Mouse (Mus musculus) CH12.LX (cell line): ENCODE measurements around the gene Pfas. TPM values are rescaled to one million over a fixed set of nuclear protein-coding genes. Genes with fewer than 3 reads are reported as not detected.
A peak's percentile ranks its signal among the peaks of the same experiment; 100 is the strongest.

Source experiments
- DNase-seq: peaks from one replicate; pipeline ENCODE4 v3.0.0-alpha.2; 2013; ENCODE audit errors: extremely low read depth
- H3K27ac ChIP-seq: 2 replicates; pipeline ENCODE4 v1.5.1; 2012; ENCODE audit warnings: low read depth, mild to moderate bottlenecking, control low read depth, moderate library complexity; ENCODE audit not compliant: insufficient read depth
- H3K27me3 ChIP-seq: replicated peaks from 2 replicates; pipeline ENCODE3; 2012; ENCODE audit warnings: inconsistent platforms
- H3K36me3 ChIP-seq, 2 experiments: replicated peaks in 1 of 2; 2 replicates each; pipeline versions ENCODE3 to v1.6.1; 2012; ENCODE audit warnings: inconsistent platforms in 1 of 2, low read length in 1 of 2, mild to moderate bottlenecking in 1 of 2, mixed read lengths in 1 of 2, moderate library complexity in 1 of 2; ENCODE audit not compliant: control insufficient read depth in 1 of 2, insufficient read depth in 1 of 2
- H3K4me1 ChIP-seq, 2 experiments: 2 replicates each; pipeline ENCODE4 v1.6.1; 2012; ENCODE audit warnings: inconsistent platforms in 1 of 2, moderate library complexity in 1 of 2; ENCODE audit not compliant: insufficient read depth in 2 of 2, control insufficient read depth in 1 of 2
- H3K4me2 ChIP-seq: 2 replicates; pipeline ENCODE4 v1.6.1; 2012; ENCODE audit warnings: low read depth, mild to moderate bottlenecking, control low read depth; ENCODE audit not compliant: poor library complexity, insufficient read depth, severe bottlenecking
- H3K4me3 ChIP-seq, 3 experiments: fragments of 150-350 bp in 1 of 3; sonication (generic) in 1 of 3; replicated peaks in 1 of 3; 2 replicates each; pipeline versions ENCODE3 to v1.5.1; 2011 to 2012; ENCODE audit warnings: low read depth in 2 of 3, low read length in 2 of 3, mild to moderate bottlenecking in 2 of 3, moderate library complexity in 2 of 3, control low read depth in 1 of 3, improper control_type of control experiment in 1 of 3, inconsistent platforms in 1 of 3, mixed read lengths in 1 of 3; ENCODE audit not compliant: poor library complexity in 1 of 3
- H3K79me2 ChIP-seq: replicated peaks from 2 replicates; pipeline ENCODE4 v1.6.1; 2012; ENCODE audit warnings: mild to moderate bottlenecking, moderate library complexity; ENCODE audit not compliant: control insufficient read depth, poor library complexity, insufficient read depth, severe bottlenecking; ENCODE audit errors: extremely low read depth
- H3K9ac ChIP-seq: 2 replicates; pipeline ENCODE4 v1.6.1; 2012; ENCODE audit warnings: low read depth, mild to moderate bottlenecking, control low read depth, moderate library complexity; ENCODE audit not compliant: insufficient read depth
- H3K9me3 ChIP-seq: replicated peaks from 2 replicates; pipeline ENCODE3; 2012; ENCODE audit warnings: low read length, inconsistent platforms, mixed read lengths
- CHD1 ChIP-seq: IDR thresholded peaks from 2 replicates; pipeline ENCODE4 v1.6.1; 2012; ENCODE audit warnings: low read depth, low read length, improper control_type of control experiment, inconsistent platforms
- CHD2 ChIP-seq: IDR thresholded peaks from 2 replicates; pipeline ENCODE4 v1.6.1; 2011; ENCODE audit warnings: low read length, improper control_type of control experiment
- CTCF ChIP-seq, 2 experiments: IDR thresholded peaks in 1 of 2; conservative IDR thresholded peaks in 1 of 2; 2 replicates each; pipeline ENCODE4 v1.5.1; 2011 to 2012; ENCODE audit warnings: low read depth in 2 of 2, low read length in 2 of 2, improper control_type of control experiment in 1 of 2, inconsistent platforms in 1 of 2, mild to moderate bottlenecking in 1 of 2, moderate library complexity in 1 of 2
- E2F4 ChIP-seq: IDR thresholded peaks from 2 replicates; pipeline ENCODE4 v1.6.1; 2011; ENCODE audit warnings: low read depth, low read length, improper control_type of control experiment; ENCODE audit not compliant: insufficient replicate concordance
- ELF1 ChIP-seq: IDR thresholded peaks from 2 replicates; pipeline ENCODE4 v1.6.1; 2014; ENCODE audit warnings: low read depth, mild to moderate bottlenecking, inconsistent platforms, low read length, improper control_type of control experiment
- EP300 ChIP-seq: IDR thresholded peaks from 2 replicates; pipeline ENCODE4 v1.6.1; 2011; ENCODE audit warnings: low read length, improper control_type of control experiment
- ETS1 ChIP-seq: conservative IDR thresholded peaks from 2 replicates; pipeline ENCODE4 v1.6.1; 2012; ENCODE audit warnings: low read depth, mild to moderate bottlenecking, inconsistent platforms, low read length, improper control_type of control experiment, moderate library complexity
- GABPA ChIP-seq: IDR thresholded peaks from 2 replicates; pipeline ENCODE4 v1.6.1; 2012; ENCODE audit warnings: low read depth, low read length, improper control_type of control experiment, inconsistent platforms; ENCODE audit not compliant: insufficient replicate concordance
- HCFC1 ChIP-seq: IDR thresholded peaks from 2 replicates; pipeline ENCODE4 v1.6.1; 2012; ENCODE audit warnings: low read depth, mild to moderate bottlenecking, inconsistent platforms, low read length, improper control_type of control experiment
- JUN ChIP-seq: IDR thresholded peaks from 2 replicates; pipeline ENCODE4 v1.6.1; 2011; ENCODE audit warnings: low read depth, mild to moderate bottlenecking, low read length, improper control_type of control experiment, moderate library complexity; ENCODE audit not compliant: insufficient read depth
- JUND ChIP-seq: conservative IDR thresholded peaks from 2 replicates; pipeline ENCODE4 v1.6.1; 2011; ENCODE audit warnings: low read depth, low read length, improper control_type of control experiment
- KAT2A ChIP-seq: IDR thresholded peaks from 2 replicates; pipeline ENCODE4 v1.6.1; 2012; ENCODE audit warnings: low read length, improper control_type of control experiment, inconsistent platforms; ENCODE audit not compliant: insufficient replicate concordance
- MAFK ChIP-seq: IDR thresholded peaks from 2 replicates; pipeline ENCODE4 v1.6.1; 2011; ENCODE audit warnings: low read length, improper control_type of control experiment; ENCODE audit not compliant: insufficient replicate concordance
- MAX ChIP-seq: IDR thresholded peaks from 2 replicates; pipeline ENCODE4 v1.6.1; 2011; ENCODE audit warnings: low read length, improper control_type of control experiment
- MAZ ChIP-seq: IDR thresholded peaks from 2 replicates; pipeline ENCODE4 v1.6.1; 2012; ENCODE audit warnings: low read depth, mild to moderate bottlenecking, inconsistent platforms, low read length, improper control_type of control experiment, moderate library complexity
- MEF2A ChIP-seq: IDR thresholded peaks from 2 replicates; pipeline ENCODE4 v1.6.1; 2014; ENCODE audit warnings: low read depth, mild to moderate bottlenecking, inconsistent platforms, low read length, improper control_type of control experiment, borderline replicate concordance
- MXI1 ChIP-seq: IDR thresholded peaks from 2 replicates; pipeline ENCODE4 v1.6.1; 2011; ENCODE audit warnings: mild to moderate bottlenecking, low read depth, low read length, improper control_type of control experiment
- MYC ChIP-seq: IDR thresholded peaks from 2 replicates; pipeline ENCODE4 v1.6.1; 2011; ENCODE audit warnings: low read depth, mild to moderate bottlenecking, improper control_type of control experiment, low read length
- NELFE ChIP-seq: IDR thresholded peaks from 2 replicates; pipeline ENCODE4 v1.6.1; 2011; ENCODE audit warnings: low read depth, low read length, improper control_type of control experiment
- NRF1 ChIP-seq: IDR thresholded peaks from 2 replicates; pipeline ENCODE4 v1.6.1; 2014; ENCODE audit warnings: low read depth, mild to moderate bottlenecking, inconsistent platforms, low read length, improper control_type of control experiment, moderate library complexity
- PAX5 ChIP-seq: IDR thresholded peaks from 2 replicates; pipeline ENCODE4 v1.6.1; 2012; ENCODE audit warnings: low read length, inconsistent platforms, mixed read lengths
- POLR2AphosphoS2 ChIP-seq: IDR thresholded peaks from 2 replicates; pipeline ENCODE4 v1.6.1; 2011; ENCODE audit warnings: low read depth, low read length, improper control_type of control experiment
- RCOR1 ChIP-seq: conservative IDR thresholded peaks from 2 replicates; pipeline ENCODE4 v1.6.1; 2012; ENCODE audit warnings: low read depth, mild to moderate bottlenecking, inconsistent platforms, low read length, improper control_type of control experiment
- SIN3A ChIP-seq: IDR thresholded peaks from 2 replicates; pipeline ENCODE4 v1.6.1; 2012; ENCODE audit warnings: low read length, improper control_type of control experiment, inconsistent platforms
- SMC3 ChIP-seq: IDR thresholded peaks from 2 replicates; pipeline ENCODE4 v1.6.1; 2011; ENCODE audit warnings: low read depth, low read length, improper control_type of control experiment
- TCF12 ChIP-seq: IDR thresholded peaks from 2 replicates; pipeline ENCODE4 v1.6.1; 2014; ENCODE audit warnings: low read depth, mild to moderate bottlenecking, inconsistent platforms, low read length, improper control_type of control experiment
- UBTF ChIP-seq: IDR thresholded peaks from 2 replicates; pipeline ENCODE4 v1.6.1; 2012; ENCODE audit warnings: low read depth, mild to moderate bottlenecking, inconsistent platforms, low read length, improper control_type of control experiment, moderate library complexity
- USF1 ChIP-seq: IDR thresholded peaks from 2 replicates; pipeline ENCODE4 v1.6.1; 2014; ENCODE audit warnings: low read depth, mild to moderate bottlenecking, inconsistent platforms, low read length, improper control_type of control experiment
- ZC3H11A ChIP-seq: IDR thresholded peaks from 2 replicates; pipeline ENCODE4 v1.6.1; 2012; ENCODE audit warnings: low read depth, mild to moderate bottlenecking, inconsistent platforms, low read length, improper control_type of control experiment
- ZKSCAN1 ChIP-seq: IDR thresholded peaks from 2 replicates; pipeline ENCODE4 v1.6.1; 2012; ENCODE audit warnings: low read depth, inconsistent platforms, low read length, improper control_type of control experiment, borderline replicate concordance
- dilution Hi-C: fragments of 300-500 bp; cut with MboI; formaldehyde crosslinking; loops from 2 replicates; pipeline ENCODE4 v1.14.3; 2020; ENCODE audit warnings: low sequenced_read_pairs; ENCODE audit not compliant: extremely low pct_unique_long_range_greater_than_20kb, extremely low pct_ligation_motif_present
- in situ Hi-C: fragments of 300-500 bp; cut with MboI; formaldehyde crosslinking; loops from 3 replicates; pipeline ENCODE4 v1.14.3; 2019; ENCODE audit warnings: low sequenced_read_pairs, low pct_ligation_motif_present, low pct_unique_long_range_greater_than_20kb, mixed read lengths
- polyA plus RNA-seq: library from polyadenylated mRNA; unstranded; fragments of >175 nt; gene quantifications from 2 replicates; pipeline ENCODE4 v1.2.1, GENCODE M21; 2012; ENCODE audit warnings: low read depth; ENCODE audit not compliant: insufficient read length
- total RNA-seq, 2 experiments: library from RNA; depleted of rRNA; stranded (reverse); fragments of 300-350 nt in 1 of 2; fragments of >200 nt in 1 of 2; gene quantifications; 2 replicates each; pipeline ENCODE4 v1.2.3; 2012 to 2014

Gene Pfas
- total and polyA plus RNA-seq, 3 experiments: 61.9 to 110 (median 72.9) TPM

DNA sequence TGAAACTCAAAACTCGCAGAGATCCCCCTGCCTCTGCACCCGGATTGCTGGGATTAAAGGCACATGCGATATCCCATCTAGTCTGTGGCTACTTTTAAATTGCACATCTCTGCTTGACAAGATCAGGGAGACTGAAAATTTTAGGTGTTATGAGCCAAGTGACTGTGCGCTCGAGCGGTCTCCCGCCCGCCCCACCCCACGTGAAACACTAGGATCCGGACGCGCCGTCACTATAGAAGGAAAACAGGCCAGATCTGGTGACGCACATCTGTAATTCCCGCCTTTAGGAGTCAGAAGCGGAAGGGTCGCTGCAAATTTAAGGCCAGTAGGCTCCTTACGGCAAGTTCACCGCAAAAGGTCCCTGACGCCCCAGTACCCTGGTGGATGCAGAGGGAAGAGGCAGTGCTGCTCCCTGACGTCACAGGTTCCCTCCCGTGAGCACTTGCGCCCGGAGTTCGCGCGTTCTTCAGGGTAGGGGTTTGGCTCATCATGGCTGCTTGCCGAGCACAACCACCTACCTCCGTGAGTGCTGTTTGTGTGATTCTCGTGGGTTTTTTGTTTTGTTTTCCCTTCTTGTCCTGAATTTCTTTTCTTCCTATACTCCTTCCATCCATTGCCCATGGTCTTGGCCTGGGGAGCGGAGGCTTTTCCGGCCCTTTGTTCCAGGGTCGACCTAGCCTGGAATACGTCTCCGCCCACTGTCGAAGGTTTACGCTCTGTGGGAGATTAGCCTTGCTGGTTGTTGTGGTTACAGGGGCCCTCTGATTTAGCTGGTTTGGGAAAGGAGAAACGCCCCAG lies 7.6 kb upstream of the Pfas start, which contains the start of gene Ctc1 (continued):
- TF ChIP-seq CTCF (conservative IDR thresholded peaks at IDR 0.05 in 1 of 2, IDR thresholded peaks at IDR 0.05 in 1 of 2; ENCODE audit: low read depth in 2 of 2, low read length in 2 of 2) (peak in 1 of 2 experiments; percentile 51; a peak in 2 of 4 replicates), NRF1 (peak; percentile 64), GABPA (no peak; the same call in 1 of the 2 replicates), MYC (peak; percentile 72), HCFC1 (peak; percentile 82), NELFE (peak; percentile 99), JUND (peak; percentile 49; the same call in 1 of the 2 replicates), JUN (0 out of 2 replicates have a peak, but pooled peaks have one; percentile 10), ZKSCAN1 (no peak), USF1 (no peak), MAFK (0 out of 2 replicates have a peak, but pooled peaks have one; percentile 50), EP300 (no peak; the same call in 1 of the 2 replicates), ETS1 (peak; percentile 61), SMC3 (no peak), UBTF (no peak), ZC3H11A (no peak), MAZ (peak; percentile 81; the same call in 1 of the 2 replicates)

DNA sequence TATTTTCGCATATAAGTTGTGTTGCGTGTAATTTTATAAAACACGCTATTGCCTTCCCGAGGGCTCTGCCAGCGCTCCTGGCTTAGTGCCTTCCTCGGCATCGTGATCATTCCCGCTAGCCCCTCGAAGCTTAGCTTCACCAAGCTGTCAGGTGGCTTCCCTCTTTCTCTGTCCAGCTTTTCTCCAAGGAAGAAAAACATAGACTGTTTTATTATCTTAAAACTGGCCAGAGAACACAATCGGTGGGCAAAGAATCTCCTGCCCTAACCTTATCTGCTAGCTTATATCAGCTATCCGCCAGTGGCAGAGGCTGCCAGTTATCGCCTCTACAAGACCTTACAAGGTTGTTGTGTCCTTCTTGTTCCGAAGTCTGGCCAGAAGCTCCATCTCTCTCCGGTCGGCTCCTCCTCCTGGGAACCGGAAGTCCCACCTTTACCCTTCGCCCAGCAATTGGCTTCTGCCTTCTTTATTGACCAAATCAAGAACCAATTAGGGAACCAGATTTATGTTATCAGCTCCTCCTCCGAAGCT lies 3.9 kb upstream of the Pfas start:
- H3K36me3 ChIP-seq: peaks cover 0 to 2% of the 10 kb centered on the region in 2 experiments
- peak; percentile 96 for DNase-seq
- H3K9ac ChIP-seq: peak overlapping the region; percentile 93
- no peaks in the 10 kb centered on the region for H3K27me3 ChIP-seq
- H3K27ac ChIP-seq: peak overlapping the region; percentile 92
- H3K9me3 ChIP-seq: no peaks in the 10 kb centered on the region
- dilution Hi-C loops: no loop called here
- in situ Hi-C loops: no loop called here
- peaks cover 19% of the 10 kb centered on the region for H3K79me2 ChIP-seq
- peak overlapping the region; percentile 93 for H3K4me2 ChIP-seq
- peak overlapping the region; percentile 63 to 73 (median 69) for H3K4me3 ChIP-seq
- H3K4me1 ChIP-seq: peaks cover 5 to 27% of the 10 kb centered on the region in 2 experiments
- TF ChIP-seq SIN3A (peak; percentile 88), EP300 (no peak), MXI1 (peak; percentile 47; the same call in 1 of the 2 replicates), HCFC1 (peak; percentile 59), MAFK (no peak), TCF12 (peak; percentile 84), MAX (peak; percentile 17; the same call in 1 of the 2 replicates), POLR2AphosphoS2 (peak; percentile 86; the same call in 1 of the 2 replicates), GABPA (no peak), ELF1 (peak; percentile 83), ZKSCAN1 (no peak), SMC3 (no peak), CHD1 (0 out of 2 replicates have a peak, but pooled peaks have one; percentile 11), RCOR1 (no peak), KAT2A (no peak), E2F4 (no peak), MEF2A (no peak), JUND (no peak), CHD2 (peak; percentile 77), NELFE (peak; percentile 89), UBTF (no peak), USF1 (no peak), ETS1 (no peak), JUN (no peak), NRF1 (no peak), PAX5 (no peak), MAZ (no peak), MYC (0 out of 2 replicates have a peak, but pooled peaks have one; percentile 7)
